Comparison of ENCODE assay signal across 8 mouse cellular contexts in the genomic region with DNA sequence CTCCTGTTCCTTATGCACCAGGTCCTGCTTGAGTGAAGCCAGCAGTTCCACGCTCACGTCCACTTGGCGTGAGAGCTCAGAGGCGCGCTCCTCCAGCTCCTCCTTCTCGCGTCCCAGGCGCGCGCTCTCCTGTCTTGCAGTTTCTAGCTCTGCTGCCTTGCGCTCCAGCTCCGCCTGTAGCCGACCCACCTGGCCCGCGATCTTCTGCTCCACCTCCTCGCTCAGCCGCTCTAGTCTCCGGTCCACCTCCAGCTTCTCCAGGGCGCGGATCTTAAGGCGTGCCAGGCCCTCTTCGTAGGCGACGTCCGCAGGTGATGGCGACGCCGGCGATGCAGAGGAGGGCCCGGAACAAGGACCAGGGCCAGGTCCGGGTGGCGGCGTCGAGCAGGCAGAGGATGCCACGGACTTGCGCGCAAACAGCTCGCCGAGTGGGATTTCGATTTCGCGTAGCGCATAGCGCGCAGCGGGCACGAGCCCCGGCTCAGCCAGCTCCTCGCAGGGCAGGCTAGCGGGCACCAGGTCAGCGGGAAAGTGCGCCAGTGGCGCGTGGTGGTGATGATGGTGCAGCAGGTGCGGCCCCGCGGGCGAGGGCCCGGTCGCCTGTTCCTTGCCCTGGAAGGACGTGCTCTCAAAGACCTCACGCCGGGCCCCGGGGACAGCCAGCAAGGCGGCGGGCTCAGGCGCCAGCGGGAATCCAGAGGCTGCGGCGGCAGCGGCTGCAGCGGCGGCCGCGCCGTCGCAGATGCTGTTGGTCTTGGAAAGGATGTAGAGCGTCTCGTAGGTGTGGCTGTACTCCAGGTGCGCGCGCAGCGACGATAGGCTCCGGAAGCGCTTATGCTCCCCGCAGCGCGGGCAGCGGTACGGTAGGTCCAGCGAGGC. TPM values are rescaled to one million over a fixed set of nuclear protein-coding genes. Genes with fewer than 3 reads are reported as not detected.
DNase-seq lines count a peak whose midpoint lies in the region; ATAC-seq and TF ChIP-seq lines count a peak whose summit lies in the region.

No protein-coding gene starts in this region.

- H3K27me3 ChIP-seq in heart, embryonic 10.5 days (ENCODE audit: insufficient read depth, poor library complexity, severe bottlenecking): peaks cover 92% of the 10 kb centered on the region
- peaks cover 8% of the 10 kb centered on the region for H3K27me3 ChIP-seq in ES-Bruce4 (ENCODE audit: control insufficient read depth, insufficient read depth, low read length, poor library complexity, severe bottlenecking)
- H3K27me3 ChIP-seq in embryonic facial prominence, embryonic 13.5 days: peaks cover 77% of the 10 kb centered on the region
- peaks cover 85% of the 10 kb centered on the region for H3K27me3 ChIP-seq in limb, embryonic 12.5 days
- H3K27me3 ChIP-seq in stomach, embryonic 15.5 days (replicated peaks): peaks cover 42% of the 10 kb centered on the region

- H3K27ac ChIP-seq in heart, embryonic 10.5 days: no peak overlapping the region
- H3K27ac ChIP-seq in ES-Bruce4 (ENCODE audit: insufficient read depth, low read length): no peak overlapping the region
- no peak overlapping the region for H3K27ac ChIP-seq in embryonic facial prominence, embryonic 13.5 days
- H3K27ac ChIP-seq in limb, embryonic 12.5 days: no peak overlapping the region
- no peak overlapping the region for H3K27ac ChIP-seq in stomach, embryonic 15.5 days

- peak overlapping the region; percentile 50 for H3K4me3 ChIP-seq in heart, embryonic 10.5 days
- peak overlapping the region; percentile 56 for H3K4me3 ChIP-seq in ES-Bruce4 (ENCODE audit: low read depth, low read length)
- H3K4me3 ChIP-seq in embryonic facial prominence, embryonic 13.5 days: peak overlapping the region; percentile 43
- H3K4me3 ChIP-seq in limb, embryonic 12.5 days (replicated peaks): peak overlapping the region; percentile 46
- H3K4me3 ChIP-seq in stomach, embryonic 15.5 days (replicated peaks): peak overlapping the region; percentile 36

- DNase-seq in heart, embryonic 10.5 days (ENCODE audit: low spot score): no peak
- no peak for DNase-seq in heart, postnatal 4 days
- DNase-seq in left cerebral cortex, postnatal 4 days: no peak
- DNase-seq in adrenal gland, postnatal 10 days: no peak

- WGBS in heart, embryonic 10.5 days: 3% methylated on average over 92 of the region's 92 CpGs
- 3% methylated on average over 92 of the region's 92 CpGs for WGBS in embryonic facial prominence, embryonic 13.5 days
- WGBS in limb, embryonic 12.5 days: 3% methylated on average over 92 of the region's 92 CpGs
- 4% methylated on average over 88 of the region's 92 CpGs for WGBS in stomach, embryonic 15.5 days

- H3K9ac ChIP-seq in ES-Bruce4 (ENCODE audit: low read depth, poor library complexity, severe bottlenecking): peak overlapping the region; percentile 5; the same call in 1 of the 2 replicates
- peak overlapping the region; percentile 52; the same call in 1 of the 2 replicates for H3K9ac ChIP-seq in embryonic facial prominence, embryonic 13.5 days
- H3K9ac ChIP-seq in limb, embryonic 12.5 days (replicated peaks): peak overlapping the region; percentile 45; the same call in 1 of the 2 replicates
- H3K9ac ChIP-seq in stomach, embryonic 15.5 days: no peak overlapping the region

- no peak for TF ChIP-seq EP300 in ES-Bruce4 (IDR thresholded peaks at IDR 0.05; ENCODE audit: insufficient read depth, low read depth, low read length)

- no peak for TF ChIP-seq POLR2A in ES-Bruce4 (IDR thresholded peaks at IDR 0.05; ENCODE audit: insufficient read depth, low read length)

- no peak for ATAC-seq in embryonic facial prominence, embryonic 13.5 days (ENCODE audit: insufficient number of reproducible peaks, insufficient read depth, low FRiP score, low TSS enrichment, low read depth)
- ATAC-seq in limb, embryonic 12.5 days (ENCODE audit: insufficient number of reproducible peaks, insufficient read depth, low FRiP score, low TSS enrichment, low read depth): no peak; the same call in 1 of the 2 replicates
- peak; percentile 67; the same call in 1 of the 2 replicates for ATAC-seq in stomach, embryonic 15.5 days (ENCODE audit: insufficient read depth, low FRiP score, low read depth)

- peak overlapping the region; percentile 64 for H3K4me2 ChIP-seq in embryonic facial prominence, embryonic 13.5 days
- peak overlapping the region; percentile 69 for H3K4me2 ChIP-seq in limb, embryonic 12.5 days
- H3K4me2 ChIP-seq in stomach, embryonic 15.5 days: peak overlapping the region; percentile 64

- no peaks in the 10 kb centered on the region for H3K36me3 ChIP-seq in heart, embryonic 10.5 days
- H3K36me3 ChIP-seq in ES-Bruce4 (ENCODE audit: control insufficient read depth, insufficient read depth, low read length, poor library complexity, severe bottlenecking): no peaks in the 10 kb centered on the region
- H3K36me3 ChIP-seq in embryonic facial prominence, embryonic 13.5 days: no peaks in the 10 kb centered on the region
- no peaks in the 10 kb centered on the region for H3K36me3 ChIP-seq in limb, embryonic 12.5 days
- no peaks in the 10 kb centered on the region for H3K36me3 ChIP-seq in stomach, embryonic 15.5 days

- no peak for TF ChIP-seq CTCF in ES-Bruce4 (IDR thresholded peaks at IDR 0.05; ENCODE audit: low read depth, low read length)

- peaks cover 15% of the 10 kb centered on the region for H3K4me1 ChIP-seq in heart, embryonic 10.5 days
- H3K4me1 ChIP-seq in ES-Bruce4 (ENCODE audit: control insufficient read depth, insufficient read depth, low read length): no peaks in the 10 kb centered on the region
- peaks cover 15% of the 10 kb centered on the region for H3K4me1 ChIP-seq in embryonic facial prominence, embryonic 13.5 days
- H3K4me1 ChIP-seq in limb, embryonic 12.5 days (replicated peaks): peaks cover 19% of the 10 kb centered on the region
- peaks cover 12% of the 10 kb centered on the region for H3K4me1 ChIP-seq in stomach, embryonic 15.5 days

- intact Hi-C loops in left cerebral cortex, postnatal 4 days (cut with DNase I): no loop called here

- H3K9me3 ChIP-seq in heart, embryonic 10.5 days: no peaks in the 10 kb centered on the region
- no peaks in the 10 kb centered on the region for H3K9me3 ChIP-seq in ES-Bruce4 (replicated peaks; ENCODE audit: control insufficient read depth, insufficient read depth, low read length, poor library complexity, severe bottlenecking)
- no peaks in the 10 kb centered on the region for H3K9me3 ChIP-seq in embryonic facial prominence, embryonic 13.5 days
- no peaks in the 10 kb centered on the region for H3K9me3 ChIP-seq in limb, embryonic 12.5 days
- H3K9me3 ChIP-seq in stomach, embryonic 15.5 days: no peaks in the 10 kb centered on the region

RNA-seq across cellular contexts. Expression of a gene that starts 18.7 kb away (rescaled TPM):
- polyA plus RNA-seq in heart, embryonic 10.5 days (2016; fragmentation: Nextera tagmentation; extraction: Ambion mirVana): 0.04 and 0.13 TPM in 2 replicates
- total RNA-seq in heart, postnatal 4 days (2021): not detected
- 0.24 and 0.43 TPM in 2 replicates for polyA plus RNA-seq in ES-Bruce4 (2011; ENCODE audit: insufficient read depth, insufficient read length, low read depth, missing spikeins)
- 0.36 and 0.42 TPM in 2 replicates for polyA plus RNA-seq in embryonic facial prominence, embryonic 13.5 days (2015; fragmentation: Nextera tagmentation; extraction: Ambion mirVana)
- polyA plus RNA-seq in limb, embryonic 12.5 days (2016; fragmentation: Nextera tagmentation; extraction: Ambion mirVana): 1.9 and 2.0 TPM in 2 replicates
- 0.21 and 0.31 TPM in 2 replicates for polyA plus RNA-seq in stomach, embryonic 15.5 days (2015; fragmentation: Nextera tagmentation; extraction: Ambion mirVana)
- total RNA-seq in left cerebral cortex, postnatal 4 days (2021): 10 to 100 TPM; 88.6 to 89.6 TPM
- total RNA-seq in adrenal gland, postnatal 10 days (2021): 1 to 10 TPM in 1 of 2 experiments, under 1 TPM in 1; 0.60 to 1.4 TPM

RNA-seq across cellular contexts. Expression of a gene that starts 29.3 kb away (rescaled TPM):
- polyA plus RNA-seq in heart, embryonic 10.5 days (2016; fragmentation: Nextera tagmentation; extraction: Ambion mirVana): not detected in 2 replicates
- total RNA-seq in heart, postnatal 4 days (2021): not detected
- not detected in 2 replicates for polyA plus RNA-seq in ES-Bruce4 (2011; ENCODE audit: insufficient read depth, insufficient read length, low read depth, missing spikeins)
- polyA plus RNA-seq in embryonic facial prominence, embryonic 13.5 days (2015; fragmentation: Nextera tagmentation; extraction: Ambion mirVana): not detected in 2 replicates
- not detected in 2 replicates for polyA plus RNA-seq in limb, embryonic 12.5 days (2016; fragmentation: Nextera tagmentation; extraction: Ambion mirVana)
- polyA plus RNA-seq in stomach, embryonic 15.5 days (2015; fragmentation: Nextera tagmentation; extraction: Ambion mirVana): not detected in 2 replicates
- 1 to 10 TPM; 4.7 to 6.0 TPM for total RNA-seq in left cerebral cortex, postnatal 4 days (2021)
- total RNA-seq in adrenal gland, postnatal 10 days (2021): under 1 TPM in 1 of 2 experiments, not detected in 1; 0.21 TPM

RNA-seq across cellular contexts. Expression of a gene that starts 32.3 kb away (rescaled TPM):
- polyA plus RNA-seq in heart, embryonic 10.5 days (2016; fragmentation: Nextera tagmentation; extraction: Ambion mirVana): 38.9 and 48.2 TPM in 2 replicates
- 10 to 100 TPM; 25.7 to 29.2 TPM for total RNA-seq in heart, postnatal 4 days (2021)
- 4.7 and 9.6 TPM in 2 replicates for polyA plus RNA-seq in ES-Bruce4 (2011; ENCODE audit: insufficient read depth, insufficient read length, low read depth, missing spikeins)
- 31.7 and 34.9 TPM in 2 replicates for polyA plus RNA-seq in embryonic facial prominence, embryonic 13.5 days (2015; fragmentation: Nextera tagmentation; extraction: Ambion mirVana)
- polyA plus RNA-seq in limb, embryonic 12.5 days (2016; fragmentation: Nextera tagmentation; extraction: Ambion mirVana): 25.7 and 31.4 TPM in 2 replicates
- 38.4 and 41.4 TPM in 2 replicates for polyA plus RNA-seq in stomach, embryonic 15.5 days (2015; fragmentation: Nextera tagmentation; extraction: Ambion mirVana)
- total RNA-seq in left cerebral cortex, postnatal 4 days (2021): 10 to 100 TPM; 14.4 to 17.8 TPM
- total RNA-seq in adrenal gland, postnatal 10 days (2021): 10 to 100 TPM; 13.2 to 14.4 TPM

RNA-seq across cellular contexts. Expression of a gene that starts 32.8 kb away (rescaled TPM):
- polyA plus RNA-seq in heart, embryonic 10.5 days (2016; fragmentation: Nextera tagmentation; extraction: Ambion mirVana): 563 and 665 TPM in 2 replicates
- 100 to 1,000 TPM; 189 to 197 TPM for total RNA-seq in heart, postnatal 4 days (2021)
- 463 and 467 TPM in 2 replicates for polyA plus RNA-seq in ES-Bruce4 (2011; ENCODE audit: insufficient read depth, insufficient read length, low read depth, missing spikeins)
- 452 and 471 TPM in 2 replicates for polyA plus RNA-seq in embryonic facial prominence, embryonic 13.5 days (2015; fragmentation: Nextera tagmentation; extraction: Ambion mirVana)
- polyA plus RNA-seq in limb, embryonic 12.5 days (2016; fragmentation: Nextera tagmentation; extraction: Ambion mirVana): 557 and 572 TPM in 2 replicates
- 433 and 479 TPM in 2 replicates for polyA plus RNA-seq in stomach, embryonic 15.5 days (2015; fragmentation: Nextera tagmentation; extraction: Ambion mirVana)
- 100 to 1,000 TPM; 310 to 311 TPM for total RNA-seq in left cerebral cortex, postnatal 4 days (2021)
- total RNA-seq in adrenal gland, postnatal 10 days (2021): 100 to 1,000 TPM; 194 to 207 TPM

RNA-seq across cellular contexts. Expression of a gene that starts 52.3 kb away (rescaled TPM):
- polyA plus RNA-seq in heart, embryonic 10.5 days (2016; fragmentation: Nextera tagmentation; extraction: Ambion mirVana): 64.4 and 81.8 TPM in 2 replicates
- 10 to 100 TPM; 17.1 to 19.6 TPM for total RNA-seq in heart, postnatal 4 days (2021)
- polyA plus RNA-seq in ES-Bruce4 (2011; ENCODE audit: insufficient read depth, insufficient read length, low read depth, missing spikeins): 42.3 and 44.4 TPM in 2 replicates
- polyA plus RNA-seq in embryonic facial prominence, embryonic 13.5 days (2015; fragmentation: Nextera tagmentation; extraction: Ambion mirVana): 56.2 and 59.1 TPM in 2 replicates
- polyA plus RNA-seq in limb, embryonic 12.5 days (2016; fragmentation: Nextera tagmentation; extraction: Ambion mirVana): 65.2 and 66.2 TPM in 2 replicates
- 41.4 and 48.6 TPM in 2 replicates for polyA plus RNA-seq in stomach, embryonic 15.5 days (2015; fragmentation: Nextera tagmentation; extraction: Ambion mirVana)
- 10 to 100 TPM; 65.9 to 67.5 TPM for total RNA-seq in left cerebral cortex, postnatal 4 days (2021)
- 10 to 100 TPM; 25.7 to 26.7 TPM for total RNA-seq in adrenal gland, postnatal 10 days (2021)
